Mouse (Mus musculus) heart, embryonic 14.5 days (tissue): Measurements from ENCODE around the gene Nisch. TPM values are rescaled to one million over a fixed set of nuclear protein-coding genes. Genes with fewer than 3 reads are reported as not detected.

Experiments used
- ATAC-seq: fragments of 200-750 bp; cut with Nextera tagmentation; 2 replicates; pipeline ENCODE4 v1.8.0; 2017; ENCODE audit warnings: low read depth, moderate TSS enrichment; ENCODE audit not compliant: insufficient number of reproducible peaks, insufficient read depth, low FRiP score
- H3K27ac ChIP-seq, 2 experiments: fragments of 200-500 bp in 1 of 2; fragments of 300-500 bp in 1 of 2; sonication (generic) in 1 of 2; replicated peaks in 1 of 2; 2 replicates each; pipeline ENCODE4 v1.5.1; 2012 to 2014; ENCODE audit warnings: low read depth in 2 of 2, low read length in 2 of 2, control low read depth in 1 of 2, mild to moderate bottlenecking in 1 of 2, mixed read lengths in 1 of 2; ENCODE audit not compliant: control insufficient read depth in 1 of 2, insufficient read depth in 1 of 2
- H3K27me3 ChIP-seq: fragments of 300-500 bp; sonication (generic); 2 replicates; pipeline ENCODE4 v1.6.1; 2014; ENCODE audit warnings: mild to moderate bottlenecking, low read length, control low read depth; ENCODE audit not compliant: control insufficient read depth, insufficient read depth
- H3K36me3 ChIP-seq: fragments of 300-500 bp; sonication (generic); 2 replicates; pipeline ENCODE4 v1.6.1; 2014; ENCODE audit warnings: mild to moderate bottlenecking, control low read depth, low read length, mixed read lengths; ENCODE audit not compliant: control insufficient read depth, insufficient read depth
- H3K4me1 ChIP-seq, 2 experiments: fragments of 200-500 bp in 1 of 2; fragments of 300-500 bp in 1 of 2; sonication (generic) in 1 of 2; 2 replicates each; pipeline ENCODE4 v1.6.1; 2012 to 2014; ENCODE audit warnings: low read length in 2 of 2, control low read depth in 1 of 2, mixed read lengths in 1 of 2; ENCODE audit not compliant: control insufficient read depth in 2 of 2, insufficient read depth in 2 of 2
- H3K4me2 ChIP-seq: fragments of 300-500 bp; sonication (generic); 2 replicates; pipeline ENCODE4 v1.6.1; 2014; ENCODE audit warnings: mild to moderate bottlenecking, low read length
- H3K4me3 ChIP-seq, 2 experiments: fragments of 200-500 bp in 1 of 2; fragments of 300-500 bp in 1 of 2; sonication (generic) in 1 of 2; 2 replicates each; pipeline ENCODE4 v1.5.1; 2012 to 2014; ENCODE audit warnings: low read length in 2 of 2, mild to moderate bottlenecking in 2 of 2, control low read depth in 1 of 2, low read depth in 1 of 2, moderate library complexity in 1 of 2; ENCODE audit not compliant: control insufficient read depth in 1 of 2, insufficient read depth in 1 of 2
- H3K9ac ChIP-seq: fragments of 300-500 bp; sonication (generic); 2 replicates; pipeline ENCODE4 v1.6.1; 2014; ENCODE audit warnings: mild to moderate bottlenecking, low read length
- H3K9me3 ChIP-seq: fragments of 300-500 bp; sonication (generic); 2 replicates; pipeline ENCODE4 v1.6.1; 2016; ENCODE audit warnings: low read length, control low read depth; ENCODE audit not compliant: control insufficient read depth
- WGBS: fragments of 180-500 bp; shearing (Covaris S2); extraction: QIAGEN DNeasy Blood & Tissue Kit; methylation state at CpG from one replicate; pipeline ENCODE4 v1.1.7; 2014; 5-methylcytosine and 5-hydroxymethylcytosine counted together
- polyA plus RNA-seq: library from polyadenylated mRNA; unstranded; fragments of >200 nt; fragmentation: Nextera tagmentation; extraction: Ambion mirVana; gene quantifications from 2 replicates; pipeline ENCODE4 v1.2.1, GENCODE M21; 2014

The Nisch gene
- polyA plus RNA-seq, 1 experiment from 2014 or later, result 308 TPM

GRCm38 (mm10) chr14:31233070-31233995 is 16.6 kb upstream of the Nisch start:
- H3K4me1 ChIP-seq, result peaks cover 31 to 35% of the 10 kb centered on the region in 2 experiments
- H3K4me3 ChIP-seq, result no peak overlapping the region
- H3K36me3 ChIP-seq, result no peaks in the 10 kb centered on the region
- peak overlapping the region; percentile 53 to 59; a peak in 3 of 4 replicates for H3K27ac ChIP-seq
- WGBS, result 69% methylated on average over 14 of the region's 14 CpGs
- 0 out of 2 replicates have a peak, but pooled peaks have one; percentile 28 for ATAC-seq
- no peaks in the 10 kb centered on the region for H3K27me3 ChIP-seq
- H3K9ac ChIP-seq, result no peak overlapping the region
- H3K4me2 ChIP-seq, result no peak overlapping the region
- no peaks in the 10 kb centered on the region for H3K9me3 ChIP-seq

GRCm38 (mm10) chr14:31232404-31233069 is 15.8 kb upstream of the Nisch start:
- ATAC-seq, result no peak
- Histone ChIP-seq H3K4me1 (peaks cover 37 to 42% of the 10 kb centered on the region in 2 experiments), H3K27ac (peak overlapping the region; percentile 41 to 55; a peak in 3 of 4 replicates), H3K9ac (no peak overlapping the region), H3K36me3 (no peaks in the 10 kb centered on the region), H3K27me3 (no peaks in the 10 kb centered on the region), H3K4me2 (no peak overlapping the region), H3K4me3 (no peak overlapping the region), H3K9me3 (no peaks in the 10 kb centered on the region)
- 69% methylated on average over 13 of the region's 13 CpGs for WGBS

- WGBS, result 43% methylated on average over 8 of the region's 8 CpGs
- H3K4me1 ChIP-seq, result peaks cover 48 to 54% of the 10 kb centered on the region in 2 experiments
- no peak for ATAC-seq
- H3K9me3 ChIP-seq, result no peaks in the 10 kb centered on the region
- H3K36me3 ChIP-seq, result no peaks in the 10 kb centered on the region
- peak overlapping the region; percentile 26 for H3K9ac ChIP-seq
- no peak overlapping the region for H3K4me3 ChIP-seq
- no peaks in the 10 kb centered on the region for H3K27me3 ChIP-seq
- no peak overlapping the region for H3K4me2 ChIP-seq
- H3K27ac ChIP-seq, result peak overlapping the region; percentile 3 to 46; a peak in 2 of 4 replicates
These were observed 13.7 kb upstream of the Nisch start for GRCm38 (mm10) chr14:31230442-31230841.

GRCm38 (mm10) chr14:31228234-31228633 is 11.5 kb upstream of the Nisch start:
- 0 out of 4 replicates have a peak overlapping the region, but pooled peaks of 1 of the 2 experiments have one; percentile 41 for H3K27ac ChIP-seq
- H3K9ac ChIP-seq, result no peak overlapping the region
- no peak for ATAC-seq
- H3K36me3 ChIP-seq, result no peaks in the 10 kb centered on the region
- WGBS, result 75% methylated on average over 6 of the region's 6 CpGs
- no peak overlapping the region for H3K4me3 ChIP-seq
- H3K4me2 ChIP-seq, result no peak overlapping the region
- no peaks in the 10 kb centered on the region for H3K9me3 ChIP-seq
- peaks cover 49 to 55% of the 10 kb centered on the region in 2 experiments for H3K4me1 ChIP-seq
- H3K27me3 ChIP-seq, result no peaks in the 10 kb centered on the region

- Histone ChIP-seq H3K9me3 (no peaks in the 10 kb centered on the region), H3K4me3 (no peak overlapping the region), H3K27ac (peak overlapping the region; percentile 15 to 41; a peak in 2 of 4 replicates), H3K4me2 (no peak overlapping the region), H3K27me3 (no peaks in the 10 kb centered on the region), H3K4me1 (peaks cover 45 to 52% of the 10 kb centered on the region in 2 experiments), H3K36me3 (no peaks in the 10 kb centered on the region), H3K9ac (peak overlapping the region; percentile 36; the same call in 1 of the 2 replicates)
- 33% methylated on average over 4 of the region's 4 CpGs for WGBS
- peak; percentile 71 for ATAC-seq
These were observed 10.2 kb upstream of the Nisch start for GRCm38 (mm10) chr14:31226978-31227377.

- Histone ChIP-seq H3K9me3 (no peaks in the 10 kb centered on the region), H3K27ac (no peak within 1 kb of the TSS; a peak in 1 of 4 replicates), H3K27me3 (no peaks in the 10 kb centered on the region), H3K4me3 (no peak within 1 kb of the TSS; a peak in 1 of 4 replicates), H3K36me3 (peaks cover 3% of the 10 kb centered on the region), H3K4me1 (peaks cover 27 to 29% of the 10 kb centered on the region in 2 experiments), H3K9ac (peak within 1 kb of the TSS; percentile 58), H3K4me2 (peak within 1 kb of the TSS; percentile 45)
- peak; percentile 39; the same call in 1 of the 2 replicates for ATAC-seq
- WGBS, result 4% methylated on average over 11 of the region's 11 CpGs
These were observed 920 bp upstream of the Nisch start, which contains the start of gene Sema3g for GRCm38 (mm10) chr14:31217666-31218065. Gene Sema3g (plus strand): TSS chr14:31217860.
